Mouse (Mus musculus): ENCODE data around the gene Acbd4. TPM values are rescaled to one million over a fixed set of nuclear protein-coding genes. Genes with fewer than 3 reads are reported as not detected.

Gene Acbd4
- polyA plus RNA-seq, 1 experiment from 2014 or later: 28.6 TPM

GRCm38 (mm10) chr11:103076581-103076980 lies 24.9 kb upstream of the Acbd4 start:
- 85% methylated on average over 8 of the region's 8 CpGs for WGBS
- Histone ChIP-seq H3K4me1 (replicated peaks; ENCODE audit: control insufficient read depth, insufficient read depth) (no peaks in the 10 kb centered on the region), H3K4me2 (replicated peaks; ENCODE audit: low read depth) (no peak overlapping the region), H3K36me3 (ENCODE audit: control insufficient read depth, insufficient read depth, low read length) (no peaks in the 10 kb centered on the region), H3K9me3 (ENCODE audit: control insufficient read depth, low read length) (no peaks in the 10 kb centered on the region), H3K27me3 (ENCODE audit: control insufficient read depth, insufficient read depth, low read length) (no peaks in the 10 kb centered on the region), H3K4me3 (ENCODE audit: low read depth, low read length) (no peak overlapping the region), H3K27ac (replicated peaks) (no peak overlapping the region), H3K9ac (ENCODE audit: low read length) (no peak overlapping the region)
- no peak for ATAC-seq (ENCODE audit: low FRiP score, low TSS enrichment)
- no peak for DNase-seq (ENCODE audit: low spot score)
- no peak for TF ChIP-seq CTCF (IDR thresholded peaks at IDR 0.05; ENCODE audit: low read depth)

GRCm38 (mm10) chr11:103078131-103078530 lies 23.4 kb upstream of the Acbd4 start:
- no peak overlapping the region for H3K4me3 ChIP-seq (ENCODE audit: low read depth, low read length)
- H3K27me3 ChIP-seq (ENCODE audit: control insufficient read depth, insufficient read depth, low read length): no peaks in the 10 kb centered on the region
- no peak overlapping the region for H3K27ac ChIP-seq (replicated peaks)
- TF ChIP-seq EP300 (optimal IDR thresholded peaks at IDR 0.05) (no peak), CTCF (IDR thresholded peaks at IDR 0.05; ENCODE audit: low read depth) (no peak)
- no peak overlapping the region for H3K4me2 ChIP-seq (replicated peaks; ENCODE audit: low read depth)
- no peaks in the 10 kb centered on the region for H3K36me3 ChIP-seq (ENCODE audit: control insufficient read depth, insufficient read depth, low read length)
- WGBS: 82% methylated on average over 11 of the region's 11 CpGs
- H3K9ac ChIP-seq (ENCODE audit: low read length): no peak overlapping the region
- DNase-seq (ENCODE audit: low spot score) (no peak), ATAC-seq (ENCODE audit: low FRiP score, low TSS enrichment) (no peak)
- H3K9me3 ChIP-seq (ENCODE audit: control insufficient read depth, low read length): no peaks in the 10 kb centered on the region
- H3K4me1 ChIP-seq (replicated peaks; ENCODE audit: control insufficient read depth, insufficient read depth): no peaks in the 10 kb centered on the region

- TF ChIP-seq EP300 (optimal IDR thresholded peaks at IDR 0.05) (no peak), CTCF (IDR thresholded peaks at IDR 0.05; ENCODE audit: low read depth) (peak; percentile 60)
- ATAC-seq (ENCODE audit: low FRiP score, low TSS enrichment): peak; percentile 51; the same call in 1 of the 2 replicates
- DNase-seq (ENCODE audit: low spot score): no peak
Measured at GRCm38 (mm10) chr11:103080323-103081091, 21.0 kb upstream of the Acbd4 start.

GRCm38 (mm10) chr11:103081631-103082030 lies 19.9 kb upstream of the Acbd4 start:
- Histone ChIP-seq H3K4me1 (replicated peaks; ENCODE audit: control insufficient read depth, insufficient read depth) (no peaks in the 10 kb centered on the region), H3K4me2 (replicated peaks; ENCODE audit: low read depth) (no peak overlapping the region), H3K9ac (ENCODE audit: low read length) (no peak overlapping the region), H3K9me3 (ENCODE audit: control insufficient read depth, low read length) (no peaks in the 10 kb centered on the region), H3K27me3 (ENCODE audit: control insufficient read depth, insufficient read depth, low read length) (no peaks in the 10 kb centered on the region), H3K4me3 (ENCODE audit: low read depth, low read length) (no peak overlapping the region), H3K27ac (replicated peaks) (no peak overlapping the region), H3K36me3 (ENCODE audit: control insufficient read depth, insufficient read depth, low read length) (no peaks in the 10 kb centered on the region)
- ATAC-seq (ENCODE audit: low FRiP score, low TSS enrichment): peak; percentile 36; the same call in 1 of the 2 replicates
- DNase-seq (ENCODE audit: low spot score): no peak
- no peak for TF ChIP-seq EP300 (optimal IDR thresholded peaks at IDR 0.05)
- TF ChIP-seq CTCF (IDR thresholded peaks at IDR 0.05; ENCODE audit: low read depth): no peak
- 75% methylated on average over 6 of the region's 6 CpGs for WGBS

More at GRCm38 (mm10) chr11:103080323-103081091, 21.0 kb upstream of the Acbd4 start:
- H3K4me1 ChIP-seq (replicated peaks; ENCODE audit: control insufficient read depth, insufficient read depth): no peaks in the 10 kb centered on the region
- 12% methylated on average over 42 of the region's 43 CpGs for WGBS
- H3K9me3 ChIP-seq (ENCODE audit: control insufficient read depth, low read length): no peaks in the 10 kb centered on the region
- H3K27me3 ChIP-seq (ENCODE audit: control insufficient read depth, insufficient read depth, low read length): no peaks in the 10 kb centered on the region
- H3K4me2 ChIP-seq (replicated peaks; ENCODE audit: low read depth): peak overlapping the region; percentile 34
- H3K4me3 ChIP-seq (ENCODE audit: low read depth, low read length): peak overlapping the region; percentile 22
- H3K27ac ChIP-seq (replicated peaks): no peak overlapping the region
- peak overlapping the region; percentile 38; the same call in 1 of the 2 replicates for H3K9ac ChIP-seq (ENCODE audit: low read length)
- H3K36me3 ChIP-seq (ENCODE audit: control insufficient read depth, insufficient read depth, low read length): no peaks in the 10 kb centered on the region

GRCm38 (mm10) chr11:103093306-103093705 lies 8.2 kb upstream of the Acbd4 start:
- TF ChIP-seq CTCF (IDR thresholded peaks at IDR 0.05; ENCODE audit: low read depth) (no peak), EP300 (optimal IDR thresholded peaks at IDR 0.05) (no peak)
- Histone ChIP-seq H3K4me3 (ENCODE audit: low read depth, low read length) (no peak overlapping the region), H3K9me3 (ENCODE audit: control insufficient read depth, low read length) (no peaks in the 10 kb centered on the region), H3K4me2 (replicated peaks; ENCODE audit: low read depth) (no peak overlapping the region), H3K4me1 (replicated peaks; ENCODE audit: control insufficient read depth, insufficient read depth) (0 out of 2 replicates have a peak, but pooled peaks cover 2% of the 10 kb centered on the region), H3K27me3 (ENCODE audit: control insufficient read depth, insufficient read depth, low read length) (no peaks in the 10 kb centered on the region), H3K27ac (replicated peaks) (0 out of 2 replicates have a peak overlapping the region, but pooled peaks have one; percentile 35), H3K9ac (ENCODE audit: low read length) (no peak overlapping the region), H3K36me3 (ENCODE audit: control insufficient read depth, insufficient read depth, low read length) (no peaks in the 10 kb centered on the region)
- 72% methylated on average over 7 of the region's 7 CpGs for WGBS
- DNase-seq (ENCODE audit: low spot score) (peak; percentile 72), ATAC-seq (ENCODE audit: low FRiP score, low TSS enrichment) (0 out of 2 replicates have a peak, but pooled peaks have one; percentile 9)

Data from stomach, postnatal 0 days (tissue).